Mouse (Mus musculus) fibroblast of lung, adult 2 months (primary cell): ENCODE results near the gene Erbb2.

Source experiments
- DNase-seq: peaks from one replicate; pipeline ENCODE4 v3.0.0-alpha.2; 2011; ENCODE audit warnings: low read depth

Erbb2 gene

DNA sequence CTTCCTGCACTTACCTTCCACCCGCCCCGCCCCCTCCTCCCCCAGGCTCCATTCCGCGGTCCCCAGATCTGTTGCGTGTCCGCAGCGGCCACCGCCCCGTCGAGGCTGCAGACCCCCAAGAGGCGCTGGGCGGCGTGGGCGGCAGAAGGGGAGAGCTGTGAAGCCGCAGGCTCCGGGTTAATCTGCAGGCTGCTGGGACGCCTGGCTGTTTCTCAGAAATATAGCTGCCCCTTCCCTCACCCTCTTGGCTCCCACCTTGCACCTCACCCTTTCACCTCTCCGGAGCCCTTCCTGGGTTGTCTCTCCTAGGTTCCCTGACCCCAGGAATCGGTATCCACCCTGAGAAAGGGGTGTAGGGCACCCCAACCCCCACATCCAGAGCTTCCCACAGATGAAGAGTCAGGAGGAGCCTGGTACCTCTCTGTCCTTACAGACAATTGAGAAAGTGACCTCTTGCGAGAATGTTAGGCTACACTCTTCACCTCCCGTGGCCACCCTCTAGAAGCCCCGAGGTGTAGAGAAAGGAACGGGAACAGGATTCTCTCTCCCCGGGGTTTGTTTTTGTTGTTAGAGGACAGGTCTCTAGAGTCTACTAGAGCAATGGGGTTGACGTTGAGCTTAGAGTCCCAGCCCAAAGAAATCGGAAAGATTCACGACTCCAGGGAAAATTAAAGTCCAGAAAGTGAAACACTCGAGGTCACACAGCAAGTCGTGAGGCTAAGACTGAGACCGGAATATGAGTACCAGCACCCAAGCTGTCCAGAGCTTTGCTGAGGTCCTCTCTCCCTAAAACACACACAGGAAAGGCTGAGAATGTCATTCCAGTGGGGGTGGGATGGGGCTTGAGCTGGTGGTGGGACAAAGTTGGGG lies 46.1 kb downstream of the Erbb2 start:
- no peak for DNase-seq

DNA sequence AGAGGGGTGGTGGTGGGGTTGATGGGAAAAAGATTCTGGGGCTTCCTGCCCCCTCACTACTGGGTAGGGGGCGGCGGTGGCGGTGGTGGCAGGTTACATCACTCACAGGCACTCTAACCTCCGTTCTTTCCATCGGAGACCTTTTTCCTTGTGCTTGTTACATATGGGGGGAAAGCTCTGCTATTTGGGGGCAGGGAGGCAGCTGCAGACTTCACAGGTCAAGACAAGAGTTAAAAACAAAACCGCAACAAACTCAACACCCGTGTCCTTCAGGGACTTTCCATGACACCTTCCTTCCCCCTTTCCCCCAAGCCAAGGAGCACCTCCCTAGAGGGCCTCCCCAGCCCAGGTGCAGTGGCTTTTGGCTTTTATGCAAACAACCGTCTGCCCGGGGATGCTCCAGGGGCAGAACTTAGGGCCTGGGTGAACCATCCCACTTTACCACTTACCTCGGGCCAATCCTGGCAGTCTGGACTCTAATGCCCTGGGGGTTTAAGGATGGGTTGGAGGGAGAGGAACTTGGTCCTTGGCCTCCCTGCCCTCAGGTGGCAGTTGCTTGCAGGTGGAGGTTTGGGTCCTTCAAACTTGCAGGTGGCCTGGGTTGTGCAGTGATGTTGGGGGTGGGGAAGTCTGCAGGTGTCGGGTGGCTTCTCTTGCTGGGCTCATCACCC lies 46.9 kb downstream of the Erbb2 start:
- DNase-seq = no peak

DNA sequence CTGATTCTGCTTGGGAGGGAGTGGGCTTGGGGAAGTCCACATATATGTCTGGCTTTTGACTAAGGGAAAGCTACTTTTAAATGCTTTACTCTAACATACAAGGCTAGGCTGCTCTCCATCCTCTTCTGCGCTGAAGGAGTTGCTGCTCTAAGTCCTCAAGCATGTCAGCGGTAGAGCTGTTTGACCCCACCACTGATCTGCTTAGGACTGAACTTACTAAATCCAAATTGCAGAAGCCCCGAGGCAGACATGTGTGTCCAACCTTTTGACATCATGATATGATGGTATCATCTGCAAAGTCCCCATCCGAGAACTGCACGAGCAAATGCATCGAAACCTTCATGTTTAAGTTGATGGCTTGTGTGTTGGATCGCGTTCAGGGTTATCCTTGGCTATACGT lies 47.6 kb downstream of the Erbb2 start:
- no peak for DNase-seq

DNA sequence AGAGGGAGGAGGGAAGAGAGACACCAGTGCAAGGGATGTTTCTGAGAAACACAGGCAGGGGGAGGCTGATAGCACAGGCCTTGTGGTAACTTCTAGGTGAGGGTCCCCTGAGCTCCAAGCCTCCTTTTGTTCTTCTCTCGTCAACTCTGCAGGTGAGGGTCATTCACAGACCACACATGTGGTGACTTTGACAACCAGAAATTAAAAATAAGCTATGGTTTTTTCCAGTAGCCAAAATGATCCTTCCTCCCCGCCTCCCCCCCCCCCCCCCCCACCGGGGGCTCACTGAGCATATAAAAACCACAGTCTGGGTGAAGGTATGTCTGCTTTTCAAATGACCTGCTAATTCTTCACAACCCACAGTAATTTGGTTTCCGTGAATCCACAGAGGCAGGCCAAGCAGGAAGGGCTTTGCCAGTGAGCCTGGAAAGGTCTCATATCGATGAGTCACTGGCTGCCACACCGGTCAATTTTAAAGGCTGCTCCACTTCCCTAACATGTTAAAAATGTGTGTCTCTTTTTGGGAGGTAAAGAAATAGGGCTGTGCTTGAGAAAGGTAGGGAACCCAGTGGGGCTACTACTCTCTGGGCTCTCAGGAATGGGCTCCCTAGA lies 48.9 kb downstream of the Erbb2 start:
- DNase-seq = peak; percentile 57

DNA sequence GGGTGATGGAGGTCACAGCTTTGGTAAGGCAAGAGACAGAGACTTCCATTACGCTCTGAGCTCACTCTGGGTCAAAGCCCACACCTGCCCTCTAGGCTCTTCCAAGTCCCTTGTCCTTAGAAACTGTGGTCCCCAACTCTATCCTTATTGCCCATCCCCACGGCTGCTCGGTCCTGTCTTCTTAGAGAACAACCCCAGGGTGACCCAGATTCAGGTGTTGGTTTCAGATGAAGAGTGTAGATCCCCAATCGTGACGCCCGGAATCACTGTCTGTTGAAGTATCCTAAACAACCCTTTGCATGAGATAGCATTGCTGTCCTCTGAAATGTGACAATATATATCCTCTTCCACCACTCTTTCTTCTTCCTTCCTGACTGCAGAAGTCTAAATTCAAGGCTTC lies 50.0 kb downstream of the Erbb2 start:
- DNase-seq = no peak

DNA sequence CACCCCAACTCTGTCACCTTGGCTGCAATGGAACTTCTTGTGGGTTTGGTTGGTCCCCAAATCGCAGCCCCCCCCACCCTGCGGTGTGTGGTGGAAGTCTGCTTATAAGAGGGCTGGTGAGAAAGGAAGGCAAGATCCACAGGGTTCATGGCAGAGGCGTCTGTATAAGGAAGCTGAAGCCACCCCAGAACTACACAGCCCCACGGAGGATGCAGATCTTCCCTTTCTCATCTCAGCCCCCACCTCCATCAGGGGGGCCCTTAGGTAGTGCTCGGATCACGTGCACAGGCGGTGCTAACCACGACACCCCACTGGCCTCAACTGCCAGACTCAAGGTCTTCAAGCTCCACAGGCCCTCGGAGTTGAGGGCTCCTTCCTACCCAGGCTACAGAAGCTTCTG lies 51.6 kb downstream of the Erbb2 start:
- DNase-seq = no peak

DNA sequence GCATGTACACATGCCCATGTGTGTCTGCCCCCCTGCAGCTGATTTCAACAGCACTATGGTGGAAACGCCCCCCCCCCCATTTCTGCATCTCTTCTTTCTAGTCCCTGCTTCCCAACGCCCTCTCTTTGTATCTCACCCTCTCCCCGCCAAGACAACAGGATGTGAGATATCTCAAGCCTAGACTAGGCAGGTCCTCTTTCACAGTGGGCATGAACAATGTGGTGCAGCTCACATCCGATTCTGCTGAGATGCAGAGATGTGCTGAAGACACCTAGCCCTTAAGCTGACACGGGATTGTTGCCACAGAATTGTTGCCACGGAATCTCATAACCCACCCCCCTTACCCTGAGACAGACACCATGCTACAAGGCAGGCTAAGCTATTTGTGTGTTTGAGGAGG lies 52.2 kb downstream of the Erbb2 start:
- DNase-seq = no peak

DNA sequence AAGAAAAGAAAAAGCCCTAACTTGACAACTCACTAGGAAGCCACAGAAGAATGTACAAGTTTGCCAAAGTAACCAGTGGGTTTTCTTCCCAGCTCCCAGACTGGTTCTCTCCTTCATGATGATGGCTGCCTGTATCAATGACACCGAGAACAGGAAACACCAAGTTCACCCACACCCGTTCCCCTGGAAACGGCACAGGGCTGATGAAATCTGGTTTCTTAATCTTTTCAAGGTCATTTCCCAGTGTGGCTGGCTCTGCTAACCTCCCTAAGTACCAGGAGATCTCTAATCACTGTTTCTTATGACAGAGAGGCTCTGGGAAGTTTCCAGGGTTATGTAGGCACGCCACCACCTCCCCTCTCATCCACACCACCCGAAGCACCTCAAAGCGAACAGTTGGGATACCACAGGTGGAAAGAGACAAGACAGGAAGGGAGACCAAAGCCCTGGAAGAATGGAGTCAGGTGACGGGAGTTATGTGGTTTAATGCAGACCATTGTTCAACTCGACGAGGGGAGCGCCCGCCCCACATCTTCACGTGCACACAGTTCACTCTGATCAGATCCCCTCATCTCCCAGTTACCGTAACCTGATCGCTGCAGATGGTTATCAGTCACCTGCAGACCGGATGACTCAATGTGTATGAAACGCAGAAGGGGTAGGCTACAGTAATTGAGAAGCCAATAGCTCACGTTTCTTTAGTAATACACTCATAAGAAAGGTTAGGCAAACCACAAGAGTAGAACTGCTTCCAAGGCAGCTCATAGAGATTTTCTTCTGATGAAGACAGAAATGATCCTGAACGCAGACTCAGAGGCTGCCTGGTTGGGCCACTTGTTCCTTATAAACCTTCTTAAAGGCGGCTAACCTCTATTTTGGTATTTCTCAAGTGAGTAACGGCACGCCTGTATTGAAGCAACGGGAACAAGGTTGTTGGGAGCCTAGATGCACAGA lies 57.8 kb downstream of the Erbb2 start:
- peak; percentile 94 for DNase-seq

DNA sequence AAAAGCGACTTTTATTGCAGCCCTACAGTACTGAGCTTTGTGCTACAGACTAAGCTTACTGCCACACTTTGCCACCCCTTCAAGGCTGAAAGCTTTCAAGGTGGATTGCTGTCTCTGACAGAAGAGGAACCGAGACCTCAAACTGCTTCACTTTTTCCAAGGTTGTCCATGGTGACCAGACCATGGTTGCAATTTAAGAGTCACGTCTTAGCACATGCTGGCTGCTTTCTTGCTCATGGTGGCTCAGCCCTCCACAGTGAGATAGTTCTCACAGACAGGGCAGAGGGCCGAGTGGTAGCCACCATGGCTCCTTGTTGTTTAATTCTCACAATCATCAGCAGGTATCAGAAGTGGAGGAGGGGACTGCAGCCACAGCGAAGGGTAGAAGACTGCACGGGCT lies 58.5 kb downstream of the Erbb2 start:
- no peak for DNase-seq

DNA sequence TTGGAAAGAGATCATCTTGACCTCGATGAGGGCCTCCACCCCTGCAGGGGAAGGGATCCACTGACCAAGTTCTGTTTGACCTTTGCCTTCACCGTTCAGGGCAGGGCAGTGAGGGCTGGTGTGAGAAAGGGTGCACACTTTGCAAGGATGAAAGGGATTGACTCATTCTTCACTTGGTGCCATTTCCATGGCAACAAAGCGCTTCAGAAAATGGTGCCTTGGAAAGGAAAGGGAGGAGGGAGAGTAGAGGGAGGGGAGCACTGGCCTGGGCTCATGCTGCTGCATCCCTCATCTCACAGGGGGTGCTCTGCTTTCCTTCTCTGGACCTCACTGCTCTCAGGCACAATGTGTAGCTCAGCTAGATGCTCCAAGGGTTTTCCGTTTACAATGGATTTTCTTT lies 60.4 kb downstream of the Erbb2 start:
- DNase-seq = no peak

DNA sequence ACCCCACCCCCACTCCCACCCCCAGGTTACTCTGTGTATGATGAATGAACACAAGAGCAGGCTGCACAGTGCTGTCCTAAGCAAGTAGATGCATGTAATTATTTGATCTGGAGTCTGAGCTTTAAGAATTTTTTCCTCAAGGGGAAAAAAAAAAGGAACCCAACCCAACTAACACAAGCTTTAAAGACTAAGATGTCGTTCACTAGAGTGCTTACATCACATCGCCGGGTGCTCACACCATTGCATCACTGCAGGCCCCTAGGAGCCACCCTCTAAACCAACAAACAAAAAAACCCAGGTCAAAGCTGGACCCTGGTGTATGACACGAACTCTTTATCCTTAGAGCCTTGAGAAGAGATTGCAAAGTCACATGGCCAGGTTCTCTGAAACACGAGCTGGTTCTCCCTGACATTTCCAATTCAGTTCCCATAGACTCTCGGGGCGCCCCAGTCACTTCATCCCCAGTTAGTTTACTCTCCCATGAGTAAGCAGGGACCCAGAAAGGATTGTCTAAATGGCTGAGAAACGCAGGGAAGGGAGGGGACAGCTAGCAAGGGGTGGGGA lies 61.7 kb downstream of the Erbb2 start:
- no peak for DNase-seq

DNA sequence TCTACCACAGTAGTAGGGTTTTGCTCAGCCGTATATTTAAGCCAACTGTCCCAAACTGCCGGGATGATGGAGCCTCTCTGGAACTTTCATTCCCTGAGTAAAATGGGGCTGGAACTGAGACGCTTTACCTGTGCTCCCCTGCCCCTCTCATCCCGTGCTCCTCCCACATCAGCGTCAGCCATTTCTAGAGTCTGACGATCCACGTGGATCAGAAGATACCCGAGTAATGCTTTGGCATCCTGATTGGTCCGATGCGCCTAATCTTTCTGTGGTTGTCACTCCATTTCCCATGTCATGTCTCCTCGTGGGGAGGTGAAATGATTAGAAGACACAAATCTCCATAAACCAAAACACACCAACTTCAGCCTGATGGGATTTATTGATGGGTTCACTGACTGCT lies 62.7 kb downstream of the Erbb2 start:
- DNase-seq = no peak

DNA sequence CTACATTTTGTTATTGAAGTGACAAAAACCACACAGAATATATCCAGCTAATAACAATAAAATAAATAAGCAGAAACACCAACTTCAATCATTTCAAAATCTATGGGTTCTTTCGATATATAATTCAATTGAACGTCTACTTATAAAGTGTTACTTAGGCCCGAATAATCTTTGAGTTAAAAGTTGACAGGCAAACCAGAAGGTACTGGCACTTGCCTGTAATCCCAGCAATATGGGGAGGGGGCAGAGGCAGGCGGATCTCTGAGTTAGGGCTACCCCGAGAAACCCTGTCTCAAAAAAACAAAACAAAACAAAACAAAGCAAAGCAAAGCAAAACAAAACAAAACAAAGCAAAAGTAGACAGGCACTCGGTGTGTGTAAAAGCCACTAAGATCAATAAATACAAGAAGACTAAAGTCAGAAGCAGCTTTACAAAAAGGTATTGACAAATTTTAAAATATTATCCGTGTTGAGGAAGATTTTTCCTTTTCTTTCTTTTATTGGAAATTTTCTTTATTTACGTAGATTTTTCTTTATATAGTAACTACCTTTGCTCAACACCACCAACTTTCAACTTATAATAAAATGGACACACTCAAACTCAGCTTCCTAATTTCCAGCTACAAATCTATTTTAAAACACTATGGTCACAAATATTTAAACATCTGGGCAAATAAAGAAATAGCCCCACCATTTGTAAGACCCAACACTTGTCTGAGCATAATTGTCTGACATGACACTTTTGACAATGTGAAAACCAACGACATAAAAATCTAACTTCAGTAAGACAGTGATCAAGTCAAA lies 63.6 kb downstream of the Erbb2 start:
- DNase-seq = no peak

DNA sequence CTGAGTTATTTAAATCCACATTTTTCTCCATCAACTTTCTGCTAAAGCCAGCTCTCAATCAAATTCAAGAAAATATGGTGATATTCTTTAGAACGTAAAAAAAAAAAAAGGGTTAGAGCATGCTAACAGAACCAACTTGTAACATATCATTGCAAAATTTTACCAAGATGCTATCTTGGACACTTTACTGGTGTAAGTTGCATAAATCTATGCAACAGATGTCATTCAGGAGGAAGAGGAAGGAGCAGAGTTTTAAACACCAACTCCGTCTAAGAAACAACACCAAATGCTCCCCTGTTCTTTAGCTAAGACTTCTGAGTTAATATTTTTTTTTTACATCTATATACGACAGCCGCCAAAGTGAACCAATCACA lies 64.2 kb downstream of the Erbb2 start:
- DNase-seq = no peak

DNA sequence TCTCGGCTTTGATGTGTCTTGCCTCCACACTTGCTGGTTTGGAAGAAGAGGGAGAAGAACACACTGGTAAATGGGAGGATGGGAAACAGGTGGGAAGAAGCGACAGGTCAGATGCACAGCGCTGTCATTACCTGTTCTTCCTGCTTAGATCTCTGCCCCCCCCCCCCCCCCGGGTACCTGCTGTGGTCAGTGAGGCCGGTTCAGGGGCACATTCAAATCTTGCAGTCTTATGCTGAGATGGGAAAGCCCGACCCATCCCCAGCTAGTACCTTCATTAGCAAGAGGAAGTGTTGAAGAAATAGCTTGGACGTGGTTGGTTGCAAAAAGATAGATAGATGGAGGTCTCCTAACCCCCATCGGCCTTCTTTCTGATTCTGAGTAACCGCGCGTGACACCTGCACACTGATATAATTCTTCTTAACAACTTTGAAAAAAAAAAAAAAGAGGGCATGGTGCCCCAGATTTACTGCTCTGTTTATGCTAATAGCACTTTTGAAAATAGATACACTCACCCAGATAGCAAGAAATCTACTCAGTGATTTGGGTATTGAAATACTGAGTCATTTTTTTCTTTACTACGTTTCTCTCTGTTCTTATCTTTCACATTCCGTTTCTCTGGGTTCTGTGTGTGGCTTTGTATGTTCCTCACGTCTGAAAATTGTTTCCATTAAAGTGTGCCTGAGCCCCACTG lies 64.9 kb downstream of the Erbb2 start:
- DNase-seq = no peak

DNA sequence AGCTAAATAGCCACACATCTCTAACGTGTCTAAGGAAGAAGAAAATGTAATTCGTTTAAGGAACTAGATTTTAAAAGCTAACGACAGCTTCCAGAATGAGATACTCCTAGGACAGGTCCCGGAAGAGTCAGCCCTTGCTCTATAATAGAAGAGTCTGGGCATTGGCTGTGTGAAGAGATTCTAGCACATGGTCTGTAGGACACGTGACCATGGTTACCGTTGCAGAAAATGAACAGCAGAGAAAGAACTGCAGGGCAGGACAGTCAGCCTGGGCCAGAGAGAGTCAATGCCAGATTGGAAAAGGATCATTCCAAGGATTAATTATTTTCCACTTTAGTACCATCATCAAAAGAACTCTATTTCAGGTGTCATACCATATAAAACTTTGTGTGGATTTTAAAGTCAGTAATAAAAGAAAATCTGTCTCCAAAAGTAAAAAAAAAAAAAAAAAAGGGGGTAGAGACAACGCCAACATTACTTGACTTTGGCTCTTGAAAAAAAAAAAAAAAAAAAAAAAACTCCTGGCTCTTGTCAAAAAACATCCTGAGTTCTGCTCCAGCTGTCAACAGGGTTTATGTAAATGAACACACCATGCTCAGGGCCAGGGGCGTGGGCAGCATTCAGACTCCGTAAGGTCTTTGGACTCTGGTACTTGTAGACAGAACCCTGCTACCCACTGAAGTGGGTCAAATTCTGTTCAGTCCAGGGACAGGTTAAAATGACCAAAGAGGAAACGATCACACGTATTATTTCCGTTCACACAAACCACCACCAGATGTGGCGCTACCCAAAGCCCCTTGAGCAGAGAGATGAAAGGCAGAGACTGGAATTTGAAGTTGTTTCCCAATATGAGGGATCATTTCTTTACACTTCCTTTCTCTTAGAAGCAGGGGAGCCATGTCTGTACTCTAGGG lies 67.0 kb downstream of the Erbb2 start:
- no peak for DNase-seq

DNA sequence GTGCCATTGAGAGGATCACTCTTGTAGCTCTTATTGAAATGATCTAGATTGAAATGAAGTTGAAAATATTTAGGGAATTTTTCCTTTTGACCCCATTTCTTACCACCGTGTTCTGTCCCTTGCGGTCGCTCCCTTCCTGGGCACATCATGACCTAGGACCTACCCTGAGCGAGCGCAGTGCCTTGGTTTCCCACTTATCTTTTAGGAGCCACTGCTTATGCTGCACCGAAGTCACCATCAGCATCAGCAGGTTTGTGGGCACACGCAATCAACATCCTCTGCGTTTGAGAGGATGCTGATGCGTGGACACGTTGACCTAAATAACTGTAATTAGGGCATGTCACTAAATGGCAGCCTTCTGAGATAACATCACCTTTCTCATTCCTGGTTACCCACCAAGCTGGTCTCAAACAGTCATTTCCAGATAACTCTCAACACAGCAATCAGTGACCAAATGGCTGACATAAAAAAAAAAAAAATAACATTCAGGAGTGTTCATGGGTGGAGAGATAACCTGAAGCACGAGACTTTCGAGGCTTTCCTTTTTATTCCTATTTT lies 67.7 kb downstream of the Erbb2 start:
- DNase-seq = no peak

DNA sequence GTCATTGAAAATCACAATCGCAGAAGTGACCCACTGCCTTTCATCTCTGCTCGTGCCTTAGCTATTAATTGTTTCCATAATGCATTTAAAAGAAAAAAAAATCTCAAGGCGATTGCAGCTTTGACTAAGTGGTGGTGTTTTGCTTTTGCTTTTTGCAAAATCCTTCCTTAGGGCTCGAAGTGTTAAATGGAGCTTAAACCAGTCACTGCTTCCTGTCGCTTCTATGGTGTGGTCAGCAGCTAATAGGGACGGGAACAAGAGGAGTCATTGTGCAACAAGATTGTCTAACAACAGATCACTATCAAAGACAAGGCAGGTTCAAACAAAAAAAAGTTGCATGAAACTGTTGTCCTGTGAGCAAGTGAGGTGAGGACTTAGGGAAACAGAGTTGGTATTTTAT lies 69.0 kb downstream of the Erbb2 start:
- no peak for DNase-seq

DNA sequence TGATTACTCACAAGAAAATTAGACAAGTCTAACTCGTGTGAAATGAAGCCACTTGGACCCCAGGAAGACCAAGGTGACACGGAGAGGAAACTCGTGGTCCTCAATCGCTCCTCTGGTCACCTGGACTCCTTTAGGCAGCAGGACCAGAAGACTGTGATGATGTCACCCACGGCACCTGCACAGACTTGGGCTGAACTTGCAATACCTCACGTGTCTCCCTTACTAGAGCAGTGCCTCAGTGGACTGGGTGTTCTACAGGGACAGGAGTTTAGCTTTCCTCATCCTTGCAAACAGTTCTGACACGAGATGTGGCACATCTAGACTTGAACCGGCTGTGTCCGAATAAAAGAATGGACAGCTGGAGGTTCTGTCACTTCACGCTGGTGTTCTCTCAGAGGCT lies 69.8 kb downstream of the Erbb2 start:
- DNase-seq = no peak
